Mouse (Mus musculus) embryonic facial prominence, embryonic 11.5 days (tissue): ENCODE measurements around the gene Ppm1h. TPM values are rescaled to one million over a fixed set of nuclear protein-coding genes. Genes with fewer than 3 reads are reported as not detected.

Source experiments
- ATAC-seq: fragments of 200-750 bp; cut with Nextera tagmentation; replicated peaks from 2 replicates; pipeline ENCODE4 v1.8.0; 2017; ENCODE audit warnings: low read depth; ENCODE audit not compliant: insufficient number of reproducible peaks, low FRiP score, low TSS enrichment
- DNase-seq: peaks from one replicate; pipeline ENCODE4 v3.0.0-alpha.2; 2015; ENCODE audit warnings: low spot score
- H3K27ac ChIP-seq: fragments of 300-500 bp; sonication (generic); replicated peaks from 2 replicates; pipeline ENCODE4 v1.5.1; 2014; ENCODE audit warnings: mild to moderate bottlenecking, low read depth, low read length, control low read depth
- H3K27me3 ChIP-seq: fragments of 300-500 bp; sonication (generic); 2 replicates; pipeline ENCODE4 v1.6.1; 2014; ENCODE audit warnings: mild to moderate bottlenecking, low read length, moderate library complexity, mixed read lengths; ENCODE audit not compliant: control insufficient read depth, insufficient read depth
- H3K36me3 ChIP-seq: fragments of 300-500 bp; sonication (generic); replicated peaks from 2 replicates; pipeline ENCODE4 v1.6.1; 2014; ENCODE audit warnings: low read depth, mild to moderate bottlenecking, low read length, moderate library complexity, mixed read lengths; ENCODE audit not compliant: control insufficient read depth, insufficient read depth
- H3K4me1 ChIP-seq: fragments of 300-500 bp; sonication (generic); 2 replicates; pipeline ENCODE4 v1.6.1; 2014; ENCODE audit warnings: low read length, mixed read lengths; ENCODE audit not compliant: control insufficient read depth, insufficient read depth
- H3K4me2 ChIP-seq: fragments of 300-500 bp; sonication (generic); 2 replicates; pipeline ENCODE4 v1.6.1; 2014; ENCODE audit warnings: low read depth, mild to moderate bottlenecking, control low read depth, low read length, moderate library complexity
- H3K4me3 ChIP-seq: fragments of 300-500 bp; sonication (generic); 2 replicates; pipeline ENCODE4 v1.5.1; 2014; ENCODE audit warnings: low read depth, low read length, control low read depth
- H3K9ac ChIP-seq: fragments of 300-500 bp; sonication (generic); replicated peaks from 2 replicates; pipeline ENCODE4 v1.6.1; 2014; ENCODE audit warnings: mild to moderate bottlenecking, control low read depth, low read length
- H3K9me3 ChIP-seq: fragments of 300-500 bp; sonication (generic); replicated peaks from 2 replicates; pipeline ENCODE4 v1.6.1; 2016; ENCODE audit warnings: mild to moderate bottlenecking, low read length, inconsistent platforms, mixed read lengths; ENCODE audit not compliant: control insufficient read depth
- WGBS: fragments of 180-500 bp; shearing (Covaris S2); extraction: QIAGEN DNeasy Blood & Tissue Kit; methylation state at CpG from one replicate; pipeline ENCODE4 v1.1.7; 2014; 5-methylcytosine and 5-hydroxymethylcytosine counted together
- polyA plus RNA-seq: library from polyadenylated mRNA; unstranded; fragments of >200 nt; fragmentation: Nextera tagmentation; extraction: Ambion mirVana; gene quantifications from 2 replicates; pipeline ENCODE4 v1.2.1, GENCODE M21; 2014

Gene Ppm1h
- polyA plus RNA-seq, 1 experiment from 2014 or later = 4.5 TPM

GRCm38 (mm10) chr10:122739037-122739436, 60.5 kb downstream of the Ppm1h start:
- 86% methylated on average over 4 of the region's 4 CpGs for WGBS
- ATAC-seq (no peak), DNase-seq (no peak)
- Histone ChIP-seq H3K4me3 (no peak overlapping the region), H3K9me3 (no peaks in the 10 kb centered on the region), H3K27ac (no peak overlapping the region), H3K27me3 (no peaks in the 10 kb centered on the region), H3K4me2 (no peak overlapping the region), H3K4me1 (no peaks in the 10 kb centered on the region; the same call in 1 of the 2 replicates), H3K9ac (no peak overlapping the region), H3K36me3 (no peaks in the 10 kb centered on the region)

GRCm38 (mm10) chr10:122740117-122740516, 61.6 kb downstream of the Ppm1h start:
- Histone ChIP-seq H3K9me3 (no peaks in the 10 kb centered on the region), H3K4me1 (no peaks in the 10 kb centered on the region; the same call in 1 of the 2 replicates), H3K4me3 (no peak overlapping the region), H3K36me3 (no peaks in the 10 kb centered on the region), H3K27me3 (no peaks in the 10 kb centered on the region), H3K4me2 (no peak overlapping the region), H3K27ac (no peak overlapping the region), H3K9ac (no peak overlapping the region)
- DNase-seq = no peak
- WGBS = 52% methylated on average over 4 of the region's 4 CpGs
- no peak for ATAC-seq

GRCm38 (mm10) chr10:122741191-122741590, 62.6 kb downstream of the Ppm1h start:
- no peaks in the 10 kb centered on the region; the same call in 1 of the 2 replicates for H3K4me1 ChIP-seq
- H3K9ac ChIP-seq = no peak overlapping the region
- no peak overlapping the region for H3K4me3 ChIP-seq
- H3K27me3 ChIP-seq = no peaks in the 10 kb centered on the region
- no peak overlapping the region for H3K27ac ChIP-seq
- WGBS = 82% methylated on average over 7 of the region's 7 CpGs
- H3K4me2 ChIP-seq = no peak overlapping the region
- ATAC-seq (no peak), DNase-seq (no peak)
- no peaks in the 10 kb centered on the region for H3K9me3 ChIP-seq
- H3K36me3 ChIP-seq = no peaks in the 10 kb centered on the region

- no peak overlapping the region for H3K4me3 ChIP-seq
- H3K4me2 ChIP-seq = no peak overlapping the region
- H3K9ac ChIP-seq = no peak overlapping the region
- no peaks in the 10 kb centered on the region for H3K27me3 ChIP-seq
- H3K27ac ChIP-seq = no peak overlapping the region
- no peaks in the 10 kb centered on the region for H3K9me3 ChIP-seq
- H3K4me1 ChIP-seq = no peaks in the 10 kb centered on the region; the same call in 1 of the 2 replicates
- DNase-seq (no peak), ATAC-seq (no peak)
- H3K36me3 ChIP-seq = no peaks in the 10 kb centered on the region
- 87% methylated on average over 2 of the region's 2 CpGs for WGBS
Observed at GRCm38 (mm10) chr10:122742136-122742535, 63.6 kb downstream of the Ppm1h start.

- Histone ChIP-seq H3K4me1 (no peaks in the 10 kb centered on the region; the same call in 1 of the 2 replicates), H3K36me3 (no peaks in the 10 kb centered on the region), H3K4me2 (no peak overlapping the region), H3K9ac (no peak overlapping the region), H3K9me3 (no peaks in the 10 kb centered on the region), H3K27me3 (no peaks in the 10 kb centered on the region), H3K27ac (no peak overlapping the region), H3K4me3 (no peak overlapping the region)
- 88% methylated on average over 2 of the region's 2 CpGs for WGBS
- ATAC-seq (no peak), DNase-seq (no peak)
Observed at GRCm38 (mm10) chr10:122743361-122743760, 64.8 kb downstream of the Ppm1h start.

GRCm38 (mm10) chr10:122744970-122745369, 66.4 kb downstream of the Ppm1h start:
- no peak for DNase-seq
- Histone ChIP-seq H3K4me3 (no peak overlapping the region), H3K4me1 (no peaks in the 10 kb centered on the region; the same call in 1 of the 2 replicates), H3K9me3 (no peaks in the 10 kb centered on the region), H3K27me3 (no peaks in the 10 kb centered on the region), H3K4me2 (no peak overlapping the region), H3K36me3 (no peaks in the 10 kb centered on the region), H3K9ac (no peak overlapping the region), H3K27ac (no peak overlapping the region)
- WGBS = 96% methylated on average over 2 of the region's 2 CpGs
- ATAC-seq = no peak

- WGBS = 71% methylated on average over 7 of the region's 7 CpGs
- ATAC-seq (no peak), DNase-seq (no peak)
- Histone ChIP-seq H3K27ac (no peak overlapping the region), H3K27me3 (no peaks in the 10 kb centered on the region), H3K9me3 (no peaks in the 10 kb centered on the region), H3K9ac (no peak overlapping the region), H3K4me2 (no peak overlapping the region), H3K4me1 (no peaks in the 10 kb centered on the region), H3K36me3 (no peaks in the 10 kb centered on the region), H3K4me3 (no peak overlapping the region)
Observed at GRCm38 (mm10) chr10:122746211-122746610, 67.6 kb downstream of the Ppm1h start.

GRCm38 (mm10) chr10:122747151-122747925, 68.8 kb downstream of the Ppm1h start:
- Histone ChIP-seq H3K9me3 (no peaks in the 10 kb centered on the region), H3K4me1 (no peaks in the 10 kb centered on the region), H3K4me3 (no peak overlapping the region), H3K27ac (no peak overlapping the region), H3K27me3 (no peaks in the 10 kb centered on the region), H3K4me2 (no peak overlapping the region), H3K36me3 (no peaks in the 10 kb centered on the region), H3K9ac (no peak overlapping the region)
- WGBS = 81% methylated on average over 11 of the region's 11 CpGs
- ATAC-seq (no peak), DNase-seq (no peak)
